Mouse (Mus musculus): ENCODE data around the gene Irf5. TPM values are rescaled to one million over a fixed set of nuclear protein-coding genes. Genes with fewer than 3 reads are reported as not detected.

The Irf5 gene
- polyA plus RNA-seq, 1 experiment = not detected

- WGBS = 67% methylated on average over 6 of the region's 6 CpGs
- no peak for TF ChIP-seq POLR2A (IDR thresholded peaks at IDR 0.05; ENCODE audit: insufficient read depth, low read depth, low read length)
- no peak for TF ChIP-seq CTCF (IDR thresholded peaks at IDR 0.05; ENCODE audit: insufficient read depth, low read depth, low read length)
- peaks cover 9% of the 10 kb centered on the region for H3K4me1 ChIP-seq (ENCODE audit: control insufficient read depth, insufficient read depth, low read length)
- no peak overlapping the region for H3K27ac ChIP-seq (ENCODE audit: insufficient read depth, low read depth, low read length)
- no peak overlapping the region for H3K4me3 ChIP-seq (ENCODE audit: insufficient read depth, low read depth, low read length)
Observed at GRCm38 (mm10) chr6:29535316-29535715, 8.9 kb downstream of the Irf5 start.

DNA sequence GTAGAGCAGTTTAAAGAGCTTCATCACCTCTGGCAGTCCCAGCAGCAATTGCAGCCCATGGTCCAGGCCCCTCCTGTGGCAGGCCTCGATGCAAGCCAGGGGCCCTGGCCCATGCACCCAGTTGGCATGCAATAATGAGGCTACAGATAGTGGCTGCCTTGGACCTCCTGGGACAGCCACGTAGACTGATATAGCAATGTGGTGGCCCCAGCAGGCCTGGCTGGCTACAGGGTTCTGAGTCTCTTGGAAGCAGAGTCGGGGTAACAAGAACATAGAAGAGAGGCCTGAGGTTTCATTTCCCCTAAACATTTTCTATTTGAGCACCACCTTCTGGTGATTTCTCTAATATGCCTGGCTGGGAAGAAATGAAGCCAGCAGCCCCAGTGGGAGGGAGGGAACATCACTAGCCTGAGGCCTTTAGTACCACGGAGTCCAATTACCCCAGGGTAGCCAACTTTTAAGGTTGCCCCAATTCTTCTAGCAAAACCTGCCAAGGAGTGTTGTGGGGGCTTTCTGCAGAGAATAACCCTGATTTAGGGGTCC, 10.3 kb downstream of the Irf5 start:
- Histone ChIP-seq H3K4me3 (ENCODE audit: insufficient read depth, low read depth, low read length) (no peak overlapping the region), H3K4me1 (ENCODE audit: control insufficient read depth, insufficient read depth, low read length) (peaks cover 9% of the 10 kb centered on the region), H3K27ac (ENCODE audit: insufficient read depth, low read depth, low read length) (no peak overlapping the region)
- TF ChIP-seq CTCF (IDR thresholded peaks at IDR 0.05; ENCODE audit: insufficient read depth, low read depth, low read length) = no peak
- no peak for TF ChIP-seq POLR2A (IDR thresholded peaks at IDR 0.05; ENCODE audit: insufficient read depth, low read depth, low read length)
- 37% methylated on average over 4 of the region's 4 CpGs for WGBS

- H3K4me1 ChIP-seq (ENCODE audit: control insufficient read depth, insufficient read depth, low read length) = peaks cover 9% of the 10 kb centered on the region
- H3K27ac ChIP-seq (ENCODE audit: insufficient read depth, low read depth, low read length) = no peak overlapping the region
- H3K4me3 ChIP-seq (ENCODE audit: insufficient read depth, low read depth, low read length) = no peak overlapping the region
- TF ChIP-seq POLR2A (IDR thresholded peaks at IDR 0.05; ENCODE audit: insufficient read depth, low read depth, low read length) = no peak
- TF ChIP-seq CTCF (IDR thresholded peaks at IDR 0.05; ENCODE audit: insufficient read depth, low read depth, low read length) = no peak
- 69% methylated on average over 3 of the region's 3 CpGs for WGBS
Observed at GRCm38 (mm10) chr6:29537221-29537620, 10.8 kb downstream of the Irf5 start.

DNA sequence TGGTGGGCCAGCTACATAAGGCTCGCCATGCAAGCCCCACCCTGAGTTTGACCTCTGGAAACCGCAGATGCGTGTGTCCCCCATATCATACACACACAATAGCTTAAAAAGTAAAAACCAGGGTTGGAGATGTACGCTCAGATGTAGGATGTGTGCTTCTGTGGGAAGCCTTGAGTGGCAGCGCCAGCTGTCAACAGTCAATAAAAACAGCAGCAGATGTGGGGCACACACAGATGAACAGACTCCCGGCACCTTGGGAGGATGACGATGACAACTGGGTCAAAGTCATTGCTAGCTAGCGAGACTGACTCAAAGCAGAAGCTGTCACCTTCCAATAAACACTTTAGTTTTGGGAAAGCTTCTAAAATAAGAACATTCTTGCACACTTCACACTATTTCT, 13.1 kb downstream of the Irf5 start:
- Histone ChIP-seq H3K4me1 (ENCODE audit: control insufficient read depth, insufficient read depth, low read length) (peaks cover 9% of the 10 kb centered on the region), H3K4me3 (ENCODE audit: insufficient read depth, low read depth, low read length) (no peak overlapping the region), H3K27ac (ENCODE audit: insufficient read depth, low read depth, low read length) (no peak overlapping the region)
- WGBS = 90% methylated on average over 8 of the region's 8 CpGs
- TF ChIP-seq CTCF (IDR thresholded peaks at IDR 0.05; ENCODE audit: insufficient read depth, low read depth, low read length) = no peak
- no peak for TF ChIP-seq POLR2A (IDR thresholded peaks at IDR 0.05; ENCODE audit: insufficient read depth, low read depth, low read length)

DNA sequence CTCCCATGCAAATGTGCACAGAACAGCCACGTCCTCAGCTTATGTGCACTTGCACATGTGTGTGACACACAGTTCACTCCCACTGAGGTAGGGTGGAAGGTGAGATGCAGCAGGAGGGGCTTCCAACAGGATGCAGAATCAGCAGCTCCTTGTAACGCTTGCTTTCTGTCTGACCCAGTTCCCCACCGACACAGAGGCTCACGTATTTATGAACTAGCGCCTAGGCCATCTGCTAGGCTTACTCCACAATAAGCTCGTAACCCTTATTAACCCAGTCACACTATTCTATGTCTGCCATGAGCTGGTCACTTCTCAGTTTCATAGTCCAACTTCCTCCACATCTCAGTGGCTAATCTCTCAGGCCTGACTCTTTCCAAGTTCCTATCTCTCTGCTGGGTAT, 13.8 kb downstream of the Irf5 start:
- no peak for TF ChIP-seq CTCF (IDR thresholded peaks at IDR 0.05; ENCODE audit: insufficient read depth, low read depth, low read length)
- no peak for TF ChIP-seq POLR2A (IDR thresholded peaks at IDR 0.05; ENCODE audit: insufficient read depth, low read depth, low read length)
- Histone ChIP-seq H3K4me1 (ENCODE audit: control insufficient read depth, insufficient read depth, low read length) (peaks cover 9% of the 10 kb centered on the region), H3K27ac (ENCODE audit: insufficient read depth, low read depth, low read length) (0 out of 2 replicates have a peak overlapping the region, but pooled peaks have one; percentile 56), H3K4me3 (ENCODE audit: insufficient read depth, low read depth, low read length) (no peak overlapping the region)
- WGBS = 81% methylated on average over 6 of the region's 6 CpGs

DNA sequence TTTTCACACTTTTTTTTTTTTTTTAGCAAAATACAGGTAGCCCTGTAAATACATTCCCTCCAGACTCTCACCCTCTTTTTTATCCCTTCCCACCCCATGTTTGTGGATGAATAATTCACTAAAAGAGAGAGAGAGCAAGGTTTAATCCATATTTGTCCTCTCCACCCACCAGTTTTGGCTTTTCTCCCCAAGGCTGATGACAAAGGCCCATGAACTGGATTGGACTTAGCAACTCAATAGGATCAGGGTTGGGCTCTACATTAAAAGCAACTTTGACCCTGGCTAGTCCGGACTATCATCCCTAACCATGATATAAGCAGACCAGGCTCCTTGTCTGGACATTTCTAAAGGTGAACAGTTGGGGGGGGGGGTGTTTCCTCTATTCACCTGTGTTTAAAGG, 14.5 kb downstream of the Irf5 start:
- Histone ChIP-seq H3K27ac (ENCODE audit: insufficient read depth, low read depth, low read length) (no peak overlapping the region), H3K4me1 (ENCODE audit: control insufficient read depth, insufficient read depth, low read length) (peaks cover 7% of the 10 kb centered on the region), H3K4me3 (ENCODE audit: insufficient read depth, low read depth, low read length) (no peak overlapping the region)
- 89% methylated on average over 1 of the region's 1 CpGs for WGBS
- TF ChIP-seq POLR2A (IDR thresholded peaks at IDR 0.05; ENCODE audit: insufficient read depth, low read depth, low read length) (no peak), CTCF (IDR thresholded peaks at IDR 0.05; ENCODE audit: insufficient read depth, low read depth, low read length) (no peak)

DNA sequence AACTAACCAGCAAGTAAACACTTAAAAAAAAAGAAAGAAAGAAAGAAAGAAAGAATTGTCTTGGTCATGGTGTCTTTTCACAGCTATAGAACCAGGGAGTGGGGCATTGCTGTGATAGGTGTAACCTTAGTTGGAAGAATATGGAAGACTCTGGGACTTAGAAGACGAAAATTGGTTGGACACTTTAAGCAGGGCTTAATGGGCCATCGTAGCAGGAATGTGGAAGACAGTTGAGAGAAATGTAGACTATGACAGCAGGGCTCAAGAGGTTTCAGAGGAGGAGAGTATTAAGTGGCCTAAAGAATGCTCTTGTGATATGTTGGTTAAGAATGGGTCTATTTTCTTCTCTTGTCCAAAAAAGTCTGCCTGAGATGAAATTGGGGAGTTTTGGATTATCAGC, 19.2 kb downstream of the Irf5 start:
- Histone ChIP-seq H3K27ac (ENCODE audit: insufficient read depth, low read depth, low read length) (no peak overlapping the region), H3K4me3 (ENCODE audit: insufficient read depth, low read depth, low read length) (no peak overlapping the region), H3K4me1 (ENCODE audit: control insufficient read depth, insufficient read depth, low read length) (no peaks in the 10 kb centered on the region)
- WGBS = 100% methylated on average over 2 of the region's 2 CpGs
- no peak for TF ChIP-seq CTCF (IDR thresholded peaks at IDR 0.05; ENCODE audit: insufficient read depth, low read depth, low read length)
- no peak for TF ChIP-seq POLR2A (IDR thresholded peaks at IDR 0.05; ENCODE audit: insufficient read depth, low read depth, low read length)

GRCm38 (mm10) chr6:29547582-29547981, 21.2 kb downstream of the Irf5 start:
- TF ChIP-seq POLR2A (IDR thresholded peaks at IDR 0.05; ENCODE audit: insufficient read depth, low read depth, low read length) (no peak), CTCF (IDR thresholded peaks at IDR 0.05; ENCODE audit: insufficient read depth, low read depth, low read length) (no peak)

DNA sequence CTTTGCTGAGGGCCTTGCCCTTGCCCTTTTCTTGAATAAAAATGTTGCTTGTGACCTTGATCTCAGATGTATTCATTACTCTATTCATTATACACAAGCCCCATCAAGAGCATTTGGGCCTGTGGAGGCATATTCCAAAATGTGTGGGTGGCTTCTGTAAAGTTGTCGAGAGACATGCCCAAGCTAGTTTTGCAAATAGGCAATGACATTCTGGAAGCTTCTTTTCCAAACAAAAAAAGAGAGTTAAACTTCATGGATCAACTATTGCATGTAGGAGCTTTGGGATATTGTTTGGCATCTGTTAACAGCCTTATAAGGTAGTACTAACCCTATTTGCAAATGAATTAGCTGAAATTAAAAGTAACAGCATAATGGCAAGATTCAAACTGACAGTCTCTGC, 21.7 kb downstream of the Irf5 start:
- no peak overlapping the region for H3K27ac ChIP-seq (ENCODE audit: insufficient read depth, low read depth, low read length)
- no peak overlapping the region for H3K4me3 ChIP-seq (ENCODE audit: insufficient read depth, low read depth, low read length)
- WGBS = 46% methylated on average over 1 of the region's 1 CpGs
- no peak for TF ChIP-seq CTCF (IDR thresholded peaks at IDR 0.05; ENCODE audit: insufficient read depth, low read depth, low read length)
- TF ChIP-seq POLR2A (IDR thresholded peaks at IDR 0.05; ENCODE audit: insufficient read depth, low read depth, low read length) = no peak
- H3K4me1 ChIP-seq (ENCODE audit: control insufficient read depth, insufficient read depth, low read length) = no peaks in the 10 kb centered on the region

More at GRCm38 (mm10) chr6:29547582-29547981, 21.2 kb downstream of the Irf5 start:
- H3K4me3 ChIP-seq (ENCODE audit: insufficient read depth, low read depth, low read length) = no peak overlapping the region
- no peak overlapping the region for H3K27ac ChIP-seq (ENCODE audit: insufficient read depth, low read depth, low read length)
- no peaks in the 10 kb centered on the region for H3K4me1 ChIP-seq (ENCODE audit: control insufficient read depth, insufficient read depth, low read length)

DNA sequence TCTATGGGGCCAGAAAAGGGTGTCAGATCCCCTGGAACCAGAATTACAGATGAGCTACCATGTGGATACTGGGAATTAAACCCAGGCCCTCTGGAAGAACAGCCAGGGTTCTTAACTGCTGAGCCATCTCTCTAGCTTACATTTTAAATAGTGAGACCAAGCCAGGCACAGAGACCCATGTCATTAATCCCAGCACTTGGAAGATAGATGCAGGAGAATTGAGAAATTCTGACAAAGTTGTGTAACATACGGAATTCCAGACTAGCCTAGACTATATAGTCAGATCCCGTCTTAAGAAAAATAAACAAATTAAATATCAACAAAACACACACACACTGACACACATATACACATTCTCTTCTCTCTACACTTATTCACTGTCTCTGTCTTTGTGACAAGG, 26.1 kb downstream of the Irf5 start:
- no peak overlapping the region for H3K4me3 ChIP-seq (ENCODE audit: insufficient read depth, low read depth, low read length)
- WGBS = 94% methylated on average over 2 of the region's 2 CpGs
- no peak for TF ChIP-seq POLR2A (IDR thresholded peaks at IDR 0.05; ENCODE audit: insufficient read depth, low read depth, low read length)
- TF ChIP-seq CTCF (IDR thresholded peaks at IDR 0.05; ENCODE audit: insufficient read depth, low read depth, low read length) = no peak
- H3K27ac ChIP-seq (ENCODE audit: insufficient read depth, low read depth, low read length) = no peak overlapping the region
- no peaks in the 10 kb centered on the region for H3K4me1 ChIP-seq (ENCODE audit: control insufficient read depth, insufficient read depth, low read length)

Measured in olfactory bulb, adult 2 months (tissue).